Mouse (Mus musculus): Measurements from ENCODE around the gene Lhpp.

DNA sequence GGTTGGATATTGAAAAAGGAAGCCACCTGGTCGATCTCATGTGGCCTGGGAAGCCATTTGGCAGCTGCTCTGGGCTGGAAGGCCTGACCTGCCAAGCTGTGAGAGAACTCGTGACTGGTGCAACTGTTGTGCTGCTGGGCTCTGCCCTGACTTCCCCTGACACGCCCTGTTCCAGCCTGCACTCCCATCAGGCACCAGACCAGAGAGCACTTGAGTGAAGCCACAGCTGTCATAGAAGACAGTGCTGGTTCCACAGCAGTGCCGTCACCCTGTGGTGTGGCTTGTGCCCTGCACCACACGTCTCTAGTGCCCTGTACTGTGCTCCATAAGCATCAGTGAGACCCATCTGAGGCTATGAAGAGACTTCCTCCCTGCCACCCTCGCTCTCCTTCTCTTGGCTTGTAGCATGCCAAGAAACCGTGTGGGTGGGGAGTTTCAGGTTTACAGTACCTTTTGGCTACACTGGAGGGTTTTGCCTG, 62.1 kb downstream of the Lhpp start:
- TF ChIP-seq CTCF (IDR thresholded peaks at IDR 0.05; ENCODE audit: borderline replicate concordance, insufficient read depth, low read depth, low read length) (no peak), POLR2A (IDR thresholded peaks at IDR 0.05; ENCODE audit: borderline replicate concordance, insufficient read depth, low read length) (no peak)
